31 mouse cellular contexts compared by ENCODE assay signal in genomic region chrX:146477581-146477980, GRCm38 (mm10).
DNase-seq lines count a peak whose midpoint lies in the region; ATAC-seq and TF ChIP-seq lines count a peak whose summit lies in the region.
"Had no signal": no experiment of that assay in that cellular context is flagged by ENCODE, and none has a peak within 500 bp of the region (broad histone marks: within the 10 kb centered on the region; RNA-seq: fewer than 3 reads in every experiment).

No protein-coding gene starts in this region.

- no peaks in the 10 kb centered on the region for H3K36me3 ChIP-seq in liver, adult 2 months (ENCODE audit: control insufficient read depth, insufficient read depth, low read length)
- no peaks in the 10 kb centered on the region for H3K36me3 ChIP-seq in liver, embryonic 11.5 days (ENCODE audit: control insufficient read depth, insufficient read depth, low read length)
- no peaks in the 10 kb centered on the region for H3K36me3 ChIP-seq in E14TG2a.4 (ENCODE audit: insufficient read depth, low read length)
- no peaks in the 10 kb centered on the region for H3K36me3 ChIP-seq in MEL (ENCODE audit: control insufficient read depth in 1 of 2, insufficient read depth in 2 of 2, low read length in 2 of 2)
- H3K36me3 ChIP-seq: embryonic facial prominence, embryonic 12.5 days; embryonic facial prominence, embryonic 15.5 days; forebrain, embryonic 12.5 days; forebrain, embryonic 15.5 days; heart, embryonic 10.5 days; heart, embryonic 13.5 days had no signal

- no peak for TF ChIP-seq CTCF in liver, adult 2 months (IDR thresholded peaks at IDR 0.05; ENCODE audit: low read depth, low read length)
- TF ChIP-seq CTCF in E14TG2a.4 (conservative IDR thresholded peaks at IDR 0.05; ENCODE audit: low read length) (peak; percentile 26), MEL (IDR thresholded peaks at IDR 0.05 in 2 of 3, conservative IDR thresholded peaks at IDR 0.05 in 1 of 3; ENCODE audit: control insufficient read depth in 1 of 3, insufficient read depth in 1 of 3, low read depth in 2 of 3, low read length in 3 of 3, poor library complexity in 1 of 3, severe bottlenecking in 1 of 3) (peak; percentile 39 to 73 (median 55); a peak in 5 of 6 replicates)
- TF ChIP-seq CTCF in bone marrow macrophage, adult 2 months (IDR thresholded peaks at IDR 0.05; ENCODE audit: low read depth, low read length) = peak; percentile 8; the same call in 1 of the 2 replicates

- H3K4me1 ChIP-seq in liver, adult 2 months (ENCODE audit: control insufficient read depth, insufficient read depth, low read length) = no peaks in the 10 kb centered on the region
- H3K4me1 ChIP-seq in liver, embryonic 11.5 days (replicated peaks; ENCODE audit: control insufficient read depth, insufficient read depth, low read length) = no peaks in the 10 kb centered on the region
- H3K4me1 ChIP-seq in E14TG2a.4 (replicated peaks; ENCODE audit: low read depth, low read length) = no peaks in the 10 kb centered on the region
- H3K4me1 ChIP-seq in MEL (ENCODE audit: control insufficient read depth in 1 of 2, insufficient read depth in 2 of 2, low read length in 2 of 2) = no peaks in the 10 kb centered on the region
- H3K4me1 ChIP-seq in bone marrow macrophage, adult 2 months (ENCODE audit: control insufficient read depth, insufficient read depth, low read length) = no peaks in the 10 kb centered on the region
- H3K4me1 ChIP-seq: embryonic facial prominence, embryonic 12.5 days; embryonic facial prominence, embryonic 15.5 days; forebrain, embryonic 12.5 days; forebrain, embryonic 15.5 days; heart, embryonic 10.5 days; heart, embryonic 13.5 days had no signal

- H3K9me3 ChIP-seq in liver, embryonic 11.5 days (ENCODE audit: control insufficient read depth, low read length) = no peaks in the 10 kb centered on the region
- H3K9me3 ChIP-seq in E14TG2a.4 (ENCODE audit: low read length) = no peaks in the 10 kb centered on the region
- no peaks in the 10 kb centered on the region for H3K9me3 ChIP-seq in MEL (replicated peaks; ENCODE audit: insufficient read depth, low read length)
- H3K9me3 ChIP-seq: embryonic facial prominence, embryonic 12.5 days; embryonic facial prominence, embryonic 15.5 days; forebrain, embryonic 12.5 days; forebrain, embryonic 15.5 days; heart, embryonic 10.5 days; heart, embryonic 13.5 days had no signal

- H3K27me3 ChIP-seq in liver, adult 2 months (ENCODE audit: control insufficient read depth, insufficient read depth, low read length) = no peaks in the 10 kb centered on the region
- H3K27me3 ChIP-seq in liver, embryonic 11.5 days (replicated peaks; ENCODE audit: control insufficient read depth, insufficient read depth, low read length) = no peaks in the 10 kb centered on the region
- H3K27me3 ChIP-seq in E14TG2a.4 (ENCODE audit: insufficient read depth, low read length) (no peaks in the 10 kb centered on the region), MEL (ENCODE audit: control insufficient read depth in 1 of 2, insufficient read depth in 2 of 2, low read length in 2 of 2) (no peaks in the 10 kb centered on the region)
- H3K27me3 ChIP-seq: embryonic facial prominence, embryonic 12.5 days; embryonic facial prominence, embryonic 15.5 days; forebrain, embryonic 12.5 days; forebrain, embryonic 15.5 days; heart, embryonic 13.5 days had no signal

- ATAC-seq in liver, embryonic 11.5 days (replicated peaks; ENCODE audit: low FRiP score) = no peak
- ATAC-seq: CD4-positive, CD25-positive, alpha-beta regulatory T cell, adult 4 months; forebrain, embryonic 15.5 days; hindbrain, postnatal 0 days; inflammation-experienced regulatory T-cells, adult 6 months; intestine, embryonic 16.5 days had no signal

- no peak overlapping the region for H3K9ac ChIP-seq in liver, adult 2 months (ENCODE audit: low read depth, low read length)
- H3K9ac ChIP-seq in liver, embryonic 11.5 days (ENCODE audit: low read depth, low read length) = no peak overlapping the region
- no peak overlapping the region for H3K9ac ChIP-seq in MEL (ENCODE audit: control insufficient read depth, low read depth, low read length, poor library complexity, severe bottlenecking)
- H3K9ac ChIP-seq: embryonic facial prominence, embryonic 12.5 days; embryonic facial prominence, embryonic 15.5 days; forebrain, embryonic 12.5 days; forebrain, embryonic 15.5 days; heart, embryonic 13.5 days; hindbrain, embryonic 14.5 days had no signal

- no peaks in the 10 kb centered on the region for H3K79me2 ChIP-seq in liver, adult 2 months (ENCODE audit: control insufficient read depth, insufficient read depth, low read length)
- H3K79me2 ChIP-seq in MEL (ENCODE audit: control insufficient read depth, insufficient read depth, low read length, poor library complexity) = no peaks in the 10 kb centered on the region

- DNase-seq in liver, adult 2 months (ENCODE audit: extremely low read depth, low read depth, low spot score) = peak; percentile 0
- DNase-seq in liver, embryonic 11.5 days (ENCODE audit: low spot score) = no peak
- peak; percentile 19 for DNase-seq in MEL (ENCODE audit: low read depth, low spot score)
- DNase-seq in neural tube, embryonic 10.5 days (ENCODE audit: extremely low spot score, low spot score) = no peak
- DNase-seq in frontal cortex, postnatal 10 days (ENCODE audit: low spot score in 2 of 2) = no peak
- no peak for DNase-seq in right cerebral cortex, postnatal 36 days (ENCODE audit: low spot score in 2 of 2)
- DNase-seq: adrenal gland, adult 2 months; adrenal gland, postnatal 14 days; cerebellum, adult 11-12 months; cerebellum, adult 8-10 months; cerebellum, postnatal 10 days; cerebellum, postnatal 36 days; gastrocnemius, postnatal 10 days; gastrocnemius, postnatal 36 days; heart, adult 2 months; heart, postnatal 14 days; heart, postnatal 4 days had no signal

- peak; percentile 39 for TF ChIP-seq RAD21 in MEL (IDR thresholded peaks at IDR 0.05; ENCODE audit: low read depth, low read length)

- TF ChIP-seq POLR2A in liver, adult 2 months (IDR thresholded peaks at IDR 0.05; ENCODE audit: extremely low read depth, insufficient read depth, low read length) = no peak
- TF ChIP-seq POLR2A in MEL (IDR thresholded peaks at IDR 0.05; ENCODE audit: control insufficient read depth in 1 of 2, insufficient read depth in 1 of 2, low read depth in 1 of 2, low read length in 2 of 2, poor library complexity in 1 of 2) = no peak
- no peak for TF ChIP-seq POLR2A in bone marrow macrophage, adult 2 months (IDR thresholded peaks at IDR 0.05; ENCODE audit: borderline replicate concordance, low read depth, low read length)

- no peak for TF ChIP-seq EP300 in MEL (IDR thresholded peaks at IDR 0.05; ENCODE audit: low read depth in 1 of 2, low read length in 2 of 2)

- H3K27ac ChIP-seq in liver, adult 2 months (replicated peaks; ENCODE audit: insufficient read depth, low read depth, low read length) = no peak overlapping the region
- no peak overlapping the region for H3K27ac ChIP-seq in liver, embryonic 11.5 days (ENCODE audit: low read depth, low read length)
- no peak overlapping the region for H3K27ac ChIP-seq in MEL (ENCODE audit: control insufficient read depth, low read depth, low read length)
- no peak overlapping the region for H3K27ac ChIP-seq in bone marrow macrophage, adult 2 months (ENCODE audit: insufficient read depth, low read depth, low read length)
- H3K27ac ChIP-seq: embryonic facial prominence, embryonic 12.5 days; embryonic facial prominence, embryonic 15.5 days; forebrain, embryonic 12.5 days; forebrain, embryonic 15.5 days; heart, adult 2 months; heart, embryonic 10.5 days; heart, embryonic 13.5 days; hindbrain, embryonic 14.5 days; hindbrain, postnatal 0 days had no signal

- H3K4me3 ChIP-seq in liver, adult 2 months (ENCODE audit: insufficient read depth, low read depth, low read length) = no peak overlapping the region
- no peak overlapping the region for H3K4me3 ChIP-seq in liver, embryonic 11.5 days (ENCODE audit: low read depth, low read length)
- H3K4me3 ChIP-seq in E14TG2a.4 (replicated peaks; ENCODE audit: low read length) (no peak overlapping the region), MEL (ENCODE audit: control insufficient read depth in 1 of 2, insufficient read depth in 1 of 2, low read depth in 2 of 2, low read length in 2 of 2) (no peak overlapping the region)
- H3K4me3 ChIP-seq in bone marrow macrophage, adult 2 months (ENCODE audit: insufficient read depth, low read length) = no peak overlapping the region
- H3K4me3 ChIP-seq: embryonic facial prominence, embryonic 12.5 days; embryonic facial prominence, embryonic 15.5 days; erythroblast, embryonic 14.5 days; forebrain, embryonic 12.5 days; forebrain, embryonic 15.5 days; heart, adult 2 months; heart, embryonic 10.5 days; heart, embryonic 13.5 days had no signal

- 50% methylated on average over 1 of the region's 1 CpGs for WGBS in liver, adult 2 months
- 55% methylated on average over 1 of the region's 1 CpGs for WGBS in liver, embryonic 11.5 days

- H3K4me2 ChIP-seq in liver, embryonic 11.5 days = no peak overlapping the region
- H3K4me2 ChIP-seq: embryonic facial prominence, embryonic 12.5 days; embryonic facial prominence, embryonic 15.5 days; forebrain, embryonic 12.5 days; forebrain, embryonic 15.5 days; heart, embryonic 13.5 days; hindbrain, embryonic 14.5 days had no signal

TF ChIP-seq in MEL, 35 proteins besides CTCF, POLR2A, EP300 and RAD21:
- TF ChIP-seq ZC3H11A (IDR thresholded peaks at IDR 0.05; ENCODE audit: low read depth, low read length) (0 out of 2 replicates have a peak, but pooled peaks have one; percentile 19), SMC3 (IDR thresholded peaks at IDR 0.05; ENCODE audit: low read depth, low read length) (peak; percentile 55), MYC (IDR thresholded peaks at IDR 0.05; ENCODE audit: low read depth, low read length) (no peak), CHD2 (IDR thresholded peaks at IDR 0.05; ENCODE audit: low read length) (no peak), RCOR1 (IDR thresholded peaks at IDR 0.05; ENCODE audit: low read depth, low read length) (no peak), ZNF384 (IDR thresholded peaks at IDR 0.05; ENCODE audit: low read depth, low read length) (no peak), MEF2A (IDR thresholded peaks at IDR 0.05; ENCODE audit: extremely low read depth, insufficient replicate concordance, low read depth, low read length, poor library complexity, severe bottlenecking) (no peak), CHD1 (IDR thresholded peaks at IDR 0.05; ENCODE audit: low read depth, low read length) (no peak), MAZ (IDR thresholded peaks at IDR 0.05; ENCODE audit: low read depth, low read length) (no peak)

Comparison
In these comparisons a context has a peak if more than half of its experiments do, and no peak if none do; other contexts are left out.
1. DNase-seq: peak in liver, adult 2 months (single experiment) and MEL (single experiment); none in liver, embryonic 11.5 days (single experiment), neural tube, embryonic 10.5 days (single experiment), frontal cortex, postnatal 10 days (0 of 2) and right cerebral cortex, postnatal 36 days (0 of 2).